Mouse (Mus musculus) embryonic fibroblast, embryonic 13.5 days (primary cell): ENCODE measurements at regions not wholly inside any gene's neighbourhood (a gene's known extent, or its start where the extent isn't known, plus 50 kb on each side); places are given as distances from the start of the nearest gene placed in this dataset.

ENCODE experiments used
- CTCF ChIP-seq: IDR thresholded peaks from 2 replicates; pipeline ENCODE4 v1.5.1; 2011; ENCODE audit warnings: mild to moderate bottlenecking, control low read depth, low read length, moderate library complexity, borderline replicate concordance; ENCODE audit not compliant: insufficient read depth
- POLR2A ChIP-seq: IDR thresholded peaks from 2 replicates; pipeline ENCODE4 v1.6.1; 2011; ENCODE audit warnings: low read depth, mild to moderate bottlenecking, control low read depth, low read length, moderate library complexity

DNA sequence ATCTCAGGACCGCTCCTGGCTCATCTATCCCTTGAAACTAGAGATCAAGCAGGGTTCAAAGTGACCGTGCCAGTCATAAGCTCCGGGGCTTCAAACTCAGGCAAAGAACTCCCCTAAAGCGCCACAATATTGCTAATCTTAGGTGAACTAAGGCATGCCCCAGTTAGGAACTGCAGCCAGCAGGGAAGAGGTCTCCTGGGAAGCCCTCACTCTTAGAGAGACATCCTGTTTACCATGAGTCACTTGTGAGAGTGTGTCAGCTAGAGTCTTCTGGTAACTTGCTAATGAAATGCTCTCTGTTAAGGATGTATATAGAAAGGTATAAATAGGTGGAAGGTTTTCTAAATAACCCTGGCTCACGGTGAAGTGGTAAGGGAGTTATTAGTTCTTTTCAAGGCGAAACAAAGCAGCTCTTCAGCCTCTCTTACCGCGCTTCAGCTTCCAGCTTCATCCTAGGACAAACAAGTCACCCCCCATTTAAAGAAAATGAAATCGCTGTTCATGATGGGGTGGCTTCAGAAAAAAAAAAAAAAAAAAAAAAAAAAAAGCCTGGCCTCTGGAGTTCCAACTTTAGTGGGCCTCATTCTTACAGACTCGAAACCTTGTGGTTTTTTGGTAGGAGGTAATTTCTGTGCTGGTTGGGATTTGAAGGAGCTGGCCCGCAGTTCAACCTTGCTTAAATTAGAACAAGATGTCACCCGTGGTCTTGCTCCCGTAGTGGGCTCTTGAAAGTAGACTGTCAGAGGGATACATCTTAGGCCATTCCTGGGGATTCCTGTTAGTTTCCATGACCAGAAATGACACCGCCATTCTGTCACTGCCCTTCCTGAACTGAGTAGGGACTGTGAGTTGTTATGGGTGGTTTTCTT is 56.1 kb upstream of the Bmp6 start:
- no peak for TF ChIP-seq POLR2A
- no peak for TF ChIP-seq CTCF
